Mouse (Mus musculus) neural tube, embryonic 14.5 days (tissue): Measurements from ENCODE around the gene Rab38. TPM values are rescaled to one million over a fixed set of nuclear protein-coding genes. Genes with fewer than 3 reads are reported as not detected.

Source experiments
- ATAC-seq: fragments of 200-750 bp; cut with Nextera tagmentation; 2 replicates; pipeline ENCODE4 v1.8.0; 2017; ENCODE audit warnings: low read depth, mild to moderate bottlenecking, moderate TSS enrichment, moderate library complexity
- H3K27ac ChIP-seq: fragments of 300-500 bp; sonication (generic); 2 replicates; pipeline ENCODE4 v1.5.1; 2014; ENCODE audit warnings: low read depth, mild to moderate bottlenecking, control low read depth, low read length, moderate library complexity, mixed read lengths
- H3K27me3 ChIP-seq: fragments of 300-500 bp; sonication (generic); 2 replicates; pipeline ENCODE4 v1.6.1; 2014; ENCODE audit warnings: low read length; ENCODE audit not compliant: control insufficient read depth, insufficient read depth
- H3K36me3 ChIP-seq: fragments of 300-500 bp; sonication (generic); 2 replicates; pipeline ENCODE4 v1.6.1; 2014; ENCODE audit warnings: low read length, mixed read lengths; ENCODE audit not compliant: control insufficient read depth, insufficient read depth
- H3K4me1 ChIP-seq: fragments of 300-500 bp; sonication (generic); 2 replicates; pipeline ENCODE4 v1.6.1; 2014; ENCODE audit warnings: low read length; ENCODE audit not compliant: control insufficient read depth, insufficient read depth
- H3K4me2 ChIP-seq: fragments of 300-500 bp; sonication (generic); 2 replicates; pipeline ENCODE4 v1.6.1; 2014; ENCODE audit warnings: mild to moderate bottlenecking, low read depth, low read length, control low read depth
- H3K4me3 ChIP-seq: fragments of 300-500 bp; sonication (generic); 2 replicates; pipeline ENCODE4 v1.5.1; 2014; ENCODE audit warnings: low read depth, low read length, control low read depth, mixed read lengths
- H3K9ac ChIP-seq: fragments of 300-500 bp; sonication (generic); replicated peaks from 2 replicates; pipeline ENCODE4 v1.6.1; 2014; ENCODE audit warnings: low read depth, mild to moderate bottlenecking, control low read depth, low read length, mixed read lengths
- H3K9me3 ChIP-seq: fragments of 300-500 bp; sonication (generic); 2 replicates; pipeline ENCODE4 v1.6.1; 2016; ENCODE audit warnings: low read length; ENCODE audit not compliant: control insufficient read depth
- WGBS: fragments of 180-500 bp; shearing (Covaris S2); extraction: QIAGEN DNeasy Blood & Tissue Kit; methylation state at CpG from one replicate; pipeline ENCODE4 v1.1.7; 2014; 5-methylcytosine and 5-hydroxymethylcytosine counted together
- polyA plus RNA-seq: library from polyadenylated mRNA; unstranded; fragments of >200 nt; fragmentation: Nextera tagmentation; extraction: Ambion mirVana; gene quantifications from 2 replicates; pipeline ENCODE4 v1.2.1, GENCODE M21; 2014

Gene Rab38
- polyA plus RNA-seq, 1 experiment from 2014 or later = 2.7 TPM

- Histone ChIP-seq H3K4me1 (no peaks in the 10 kb centered on the region), H3K9me3 (no peaks in the 10 kb centered on the region), H3K4me3 (no peak overlapping the region), H3K27ac (no peak overlapping the region), H3K36me3 (no peaks in the 10 kb centered on the region), H3K27me3 (no peaks in the 10 kb centered on the region), H3K9ac (no peak overlapping the region), H3K4me2 (no peak overlapping the region)
- WGBS = 81% methylated on average over 7 of the region's 7 CpGs
- no peak for ATAC-seq
These were observed 52.6 kb downstream of the Rab38 start for GRCm38 (mm10) chr7:88482628-88483027.

GRCm38 (mm10) chr7:88491020-88491419 lies 60.9 kb downstream of the Rab38 start:
- Histone ChIP-seq H3K27ac (no peak overlapping the region), H3K4me2 (no peak overlapping the region), H3K4me3 (no peak overlapping the region), H3K4me1 (no peaks in the 10 kb centered on the region), H3K9ac (no peak overlapping the region), H3K9me3 (no peaks in the 10 kb centered on the region), H3K36me3 (no peaks in the 10 kb centered on the region), H3K27me3 (no peaks in the 10 kb centered on the region)
- 10% methylated on average over 2 of the region's 2 CpGs for WGBS
- no peak for ATAC-seq

GRCm38 (mm10) chr7:88502217-88502817 lies 72.2 kb downstream of the Rab38 start:
- no peak overlapping the region for H3K4me3 ChIP-seq
- no peaks in the 10 kb centered on the region for H3K4me1 ChIP-seq
- no peaks in the 10 kb centered on the region for H3K36me3 ChIP-seq
- no peaks in the 10 kb centered on the region for H3K27me3 ChIP-seq
- WGBS = 86% methylated on average over 5 of the region's 5 CpGs
- H3K4me2 ChIP-seq = no peak overlapping the region
- H3K9ac ChIP-seq = no peak overlapping the region
- no peak overlapping the region for H3K27ac ChIP-seq
- ATAC-seq = no peak
- no peaks in the 10 kb centered on the region for H3K9me3 ChIP-seq

GRCm38 (mm10) chr7:88509748-88510147 lies 79.7 kb downstream of the Rab38 start:
- no peaks in the 10 kb centered on the region for H3K36me3 ChIP-seq
- no peak overlapping the region for H3K4me2 ChIP-seq
- no peak overlapping the region for H3K4me3 ChIP-seq
- H3K4me1 ChIP-seq = no peaks in the 10 kb centered on the region
- H3K27ac ChIP-seq = no peak overlapping the region
- H3K9me3 ChIP-seq = no peaks in the 10 kb centered on the region
- no peak overlapping the region for H3K9ac ChIP-seq
- WGBS = 94% methylated on average over 2 of the region's 2 CpGs
- no peaks in the 10 kb centered on the region for H3K27me3 ChIP-seq
- no peak for ATAC-seq

GRCm38 (mm10) chr7:88522481-88522880 lies 92.4 kb downstream of the Rab38 start:
- Histone ChIP-seq H3K27me3 (no peaks in the 10 kb centered on the region), H3K36me3 (no peaks in the 10 kb centered on the region), H3K9me3 (no peaks in the 10 kb centered on the region), H3K4me1 (no peaks in the 10 kb centered on the region), H3K27ac (no peak overlapping the region), H3K9ac (no peak overlapping the region), H3K4me2 (no peak overlapping the region), H3K4me3 (no peak overlapping the region)
- 66% methylated on average over 1 of the region's 1 CpGs for WGBS
- ATAC-seq = no peak

GRCm38 (mm10) chr7:88527100-88527671 lies 97.1 kb downstream of the Rab38 start:
- Histone ChIP-seq H3K36me3 (no peaks in the 10 kb centered on the region), H3K27me3 (no peaks in the 10 kb centered on the region), H3K4me3 (no peak overlapping the region), H3K9me3 (no peaks in the 10 kb centered on the region), H3K4me1 (no peaks in the 10 kb centered on the region), H3K27ac (no peak overlapping the region), H3K9ac (no peak overlapping the region), H3K4me2 (no peak overlapping the region)
- ATAC-seq = no peak
- 73% methylated on average over 1 of the region's 1 CpGs for WGBS

- no peaks in the 10 kb centered on the region for H3K4me1 ChIP-seq
- no peaks in the 10 kb centered on the region for H3K27me3 ChIP-seq
- H3K36me3 ChIP-seq = no peaks in the 10 kb centered on the region
- no peak overlapping the region for H3K9ac ChIP-seq
- H3K9me3 ChIP-seq = no peaks in the 10 kb centered on the region
- no peak for ATAC-seq
- H3K4me2 ChIP-seq = no peak overlapping the region
- H3K4me3 ChIP-seq = no peak overlapping the region
- no peak overlapping the region for H3K27ac ChIP-seq
These were observed 106.1 kb downstream of the Rab38 start for GRCm38 (mm10) chr7:88536127-88536531.

GRCm38 (mm10) chr7:88536743-88537142 lies 106.7 kb downstream of the Rab38 start:
- no peak overlapping the region for H3K27ac ChIP-seq

More at GRCm38 (mm10) chr7:88536743-88537142, 106.7 kb downstream of the Rab38 start:
- no peak for ATAC-seq
- Histone ChIP-seq H3K4me1 (no peaks in the 10 kb centered on the region), H3K27me3 (no peaks in the 10 kb centered on the region), H3K4me3 (no peak overlapping the region), H3K9ac (no peak overlapping the region), H3K36me3 (no peaks in the 10 kb centered on the region), H3K9me3 (no peaks in the 10 kb centered on the region), H3K4me2 (no peak overlapping the region)
- 70% methylated on average over 3 of the region's 3 CpGs for WGBS
